Mouse (Mus musculus): ENCODE measurements around the gene Bloc1s6.

DNA sequence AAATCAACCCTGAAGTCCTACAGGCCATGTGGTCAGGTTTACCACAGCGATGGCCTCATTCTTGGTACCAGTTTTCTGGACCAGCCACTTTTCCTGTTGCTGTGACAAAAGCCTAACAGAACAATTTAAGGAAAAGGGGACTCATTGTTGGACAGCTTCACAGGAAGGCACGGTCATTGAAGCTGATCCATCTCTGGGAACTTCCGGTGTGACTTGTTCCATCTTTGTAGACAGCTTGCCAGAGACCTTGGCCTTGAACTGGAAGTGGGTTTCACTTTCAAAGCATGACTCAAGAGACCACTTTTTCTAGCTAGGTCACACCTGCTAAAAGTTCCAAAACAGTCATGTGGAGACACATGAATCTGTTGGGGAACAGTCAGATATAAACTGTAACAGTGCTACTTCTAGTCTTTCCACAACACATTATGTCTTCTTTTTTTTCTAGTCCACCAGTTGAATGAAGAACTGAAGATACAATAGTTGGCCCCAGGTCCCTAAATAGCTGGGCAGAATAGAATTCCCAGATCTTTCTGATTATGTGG is 21.9 kb upstream of the Bloc1s6 start:
- TF ChIP-seq GATA1 (IDR thresholded peaks at IDR 0.05; ENCODE audit: borderline replicate concordance, low read length) (no peak), FLI1 (IDR thresholded peaks at IDR 0.05; ENCODE audit: low read length) (no peak)
